Mouse (Mus musculus): ENCODE results near the gene Cacng7.

GRCm38 (mm10) chr7:3391809-3392208, 59.1 kb downstream of the Cacng7 start:
- no peak for TF ChIP-seq CTCF (IDR thresholded peaks at IDR 0.05; ENCODE audit: borderline replicate concordance, insufficient read depth, low read length)
- no peak for TF ChIP-seq POLR2A (IDR thresholded peaks at IDR 0.05; ENCODE audit: low read depth, low read length)
